Mouse (Mus musculus): ENCODE measurements around the gene Xpc. TPM values are rescaled to one million over a fixed set of nuclear protein-coding genes. Genes with fewer than 3 reads are reported as not detected.
"Not testable (repeated sequence)": the region's sequence is repeated elsewhere in the genome, so short reads cannot be mapped to it uniquely, and the experiment has no call there.

The Xpc gene
- polyA plus RNA-seq, 1 experiment from 2014 or later: 14.9 TPM

- ATAC-seq: no peak
- Histone ChIP-seq H3K36me3 (ENCODE audit: control insufficient read depth, insufficient read depth, low read length) (peaks cover 14% of the 10 kb centered on the region), H3K27me3 (replicated peaks; ENCODE audit: control insufficient read depth, insufficient read depth, low read length) (no peaks in the 10 kb centered on the region), H3K4me3 (ENCODE audit: low read length) (no peak overlapping the region), H3K9ac (ENCODE audit: low read depth, low read length) (no peak overlapping the region), H3K27ac (ENCODE audit: low read length) (no peak overlapping the region), H3K4me2 (ENCODE audit: low read depth, low read length) (no peak overlapping the region), H3K4me1 (ENCODE audit: control insufficient read depth, insufficient read depth, low read length) (no peaks in the 10 kb centered on the region), H3K9me3 (ENCODE audit: control insufficient read depth, low read length) (no peaks in the 10 kb centered on the region)
- 91% methylated on average over 15 of the region's 15 CpGs for WGBS
Measured at GRCm38 (mm10) chr6:91486736-91487453, 28.8 kb downstream of the Xpc start.

DNA sequence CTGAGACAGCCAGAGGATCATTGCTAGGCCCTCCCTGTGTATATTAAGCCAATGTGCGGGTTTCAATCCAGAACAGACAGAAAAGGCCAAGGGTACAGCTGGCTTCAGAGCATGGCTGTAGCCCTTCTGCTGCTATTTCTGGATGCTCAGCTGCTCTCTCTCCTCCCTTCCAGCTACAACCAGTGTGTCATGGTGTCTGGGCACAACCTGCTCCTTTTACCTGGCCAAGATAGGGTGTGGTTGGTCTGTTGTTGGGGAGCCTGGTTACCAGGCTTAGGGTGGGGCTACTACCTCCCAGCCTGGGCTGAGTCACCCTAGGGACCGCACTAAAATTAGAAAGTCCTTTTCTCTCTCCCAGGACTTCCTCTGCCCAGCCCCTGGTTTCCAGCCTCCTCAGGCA lies 32.3 kb downstream of the Xpc start:
- H3K4me1 ChIP-seq (ENCODE audit: control insufficient read depth, insufficient read depth, low read length): no peaks in the 10 kb centered on the region
- H3K9me3 ChIP-seq (ENCODE audit: control insufficient read depth, low read length): no peaks in the 10 kb centered on the region
- no peak for ATAC-seq
- no peaks in the 10 kb centered on the region for H3K27me3 ChIP-seq (replicated peaks; ENCODE audit: control insufficient read depth, insufficient read depth, low read length)
- WGBS: 96% methylated on average over 2 of the region's 2 CpGs
- no peak overlapping the region for H3K4me2 ChIP-seq (ENCODE audit: low read depth, low read length)
- H3K4me3 ChIP-seq (ENCODE audit: low read length): no peak overlapping the region
- peaks cover 34% of the 10 kb centered on the region for H3K36me3 ChIP-seq (ENCODE audit: control insufficient read depth, insufficient read depth, low read length)
- H3K9ac ChIP-seq (ENCODE audit: low read depth, low read length): no peak overlapping the region
- H3K27ac ChIP-seq (ENCODE audit: low read length): no peak overlapping the region

- H3K4me2 ChIP-seq (ENCODE audit: low read depth, low read length): no peak overlapping the region
- no peak overlapping the region for H3K27ac ChIP-seq (ENCODE audit: low read length)
- no peak overlapping the region for H3K4me3 ChIP-seq (ENCODE audit: low read length)
- ATAC-seq: no peak
- H3K4me1 ChIP-seq (ENCODE audit: control insufficient read depth, insufficient read depth, low read length): peaks cover 19% of the 10 kb centered on the region
- WGBS: 88% methylated on average over 2 of the region's 2 CpGs
- H3K9me3 ChIP-seq (ENCODE audit: control insufficient read depth, low read length): no peaks in the 10 kb centered on the region
- peaks cover 23% of the 10 kb centered on the region for H3K36me3 ChIP-seq (ENCODE audit: control insufficient read depth, insufficient read depth, low read length)
- H3K9ac ChIP-seq (ENCODE audit: low read depth, low read length): no peak overlapping the region
- no peaks in the 10 kb centered on the region for H3K27me3 ChIP-seq (replicated peaks; ENCODE audit: control insufficient read depth, insufficient read depth, low read length)
Measured at GRCm38 (mm10) chr6:91476541-91476940, 39.1 kb downstream of the Xpc start.

GRCm38 (mm10) chr6:91474441-91475190 lies 41.1 kb downstream of the Xpc start:
- H3K4me3 ChIP-seq (ENCODE audit: low read length): peak overlapping the region; percentile 77
- peak overlapping the region; percentile 78 for H3K4me2 ChIP-seq (ENCODE audit: low read depth, low read length)
- peak; percentile 17 for ATAC-seq
- H3K27ac ChIP-seq (ENCODE audit: low read length): 0 out of 2 replicates have a peak overlapping the region, but pooled peaks have one; percentile 72
- 47% methylated on average over 9 of the region's 9 CpGs for WGBS
- H3K4me1 ChIP-seq (ENCODE audit: control insufficient read depth, insufficient read depth, low read length): peaks cover 19% of the 10 kb centered on the region
- H3K9me3 ChIP-seq (ENCODE audit: control insufficient read depth, low read length): no peaks in the 10 kb centered on the region
- no peaks in the 10 kb centered on the region for H3K27me3 ChIP-seq (replicated peaks; ENCODE audit: control insufficient read depth, insufficient read depth, low read length)
- peaks cover 14% of the 10 kb centered on the region for H3K36me3 ChIP-seq (ENCODE audit: control insufficient read depth, insufficient read depth, low read length)
- peak overlapping the region; percentile 76 for H3K9ac ChIP-seq (ENCODE audit: low read depth, low read length)

DNA sequence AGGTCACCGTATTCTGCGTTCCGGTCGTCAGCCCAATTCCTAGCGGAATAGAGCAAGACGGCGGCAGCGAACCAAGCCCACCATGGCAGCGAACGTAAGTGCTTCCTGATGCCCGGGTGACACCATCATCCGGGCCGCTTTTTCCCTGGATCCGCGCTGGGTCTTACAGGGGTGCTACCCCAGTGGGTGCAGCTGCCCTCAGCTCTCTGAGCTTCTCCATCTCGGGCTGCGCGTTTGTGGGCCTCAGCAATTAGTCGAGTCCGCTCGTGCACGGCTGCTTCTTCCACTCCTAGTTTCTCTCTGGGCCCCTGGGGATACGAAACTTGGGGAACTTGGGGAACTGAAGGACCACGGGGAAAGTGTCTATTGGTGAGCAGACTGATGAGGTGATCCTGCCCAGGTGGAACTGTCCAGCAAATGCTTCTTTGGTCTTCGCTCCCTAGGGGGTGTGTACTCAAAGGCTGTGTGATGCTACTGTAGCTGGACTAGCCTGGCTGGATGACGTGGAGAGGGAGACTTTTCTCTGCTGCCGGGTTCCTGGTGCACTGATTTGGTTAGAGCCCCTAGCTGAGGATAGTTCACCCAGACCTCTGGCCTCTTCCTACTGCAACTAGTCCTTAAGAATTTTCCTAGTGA lies 41.8 kb downstream of the Xpc start:
- H3K9ac ChIP-seq (ENCODE audit: low read depth, low read length): peak overlapping the region; percentile 76
- H3K9me3 ChIP-seq (ENCODE audit: control insufficient read depth, low read length): no peaks in the 10 kb centered on the region
- H3K4me3 ChIP-seq (ENCODE audit: low read length): peak overlapping the region; percentile 77
- peak; percentile 49 for ATAC-seq
- no peaks in the 10 kb centered on the region for H3K27me3 ChIP-seq (replicated peaks; ENCODE audit: control insufficient read depth, insufficient read depth, low read length)
- WGBS: 0% methylated on average over 27 of the region's 27 CpGs
- peaks cover 19% of the 10 kb centered on the region for H3K4me1 ChIP-seq (ENCODE audit: control insufficient read depth, insufficient read depth, low read length)
- H3K27ac ChIP-seq (ENCODE audit: low read length): peak overlapping the region; percentile 72
- peaks cover 10% of the 10 kb centered on the region for H3K36me3 ChIP-seq (ENCODE audit: control insufficient read depth, insufficient read depth, low read length)
- peak overlapping the region; percentile 78 for H3K4me2 ChIP-seq (ENCODE audit: low read depth, low read length)

- peak; percentile 98 for ATAC-seq
- no peaks in the 10 kb centered on the region for H3K27me3 ChIP-seq (replicated peaks; ENCODE audit: control insufficient read depth, insufficient read depth, low read length)
- peak within 1 kb of the TSS; percentile 77 for H3K4me3 ChIP-seq (ENCODE audit: low read length)
- peak within 1 kb of the TSS; percentile 88 for H3K9ac ChIP-seq (ENCODE audit: low read depth, low read length)
- peak within 1 kb of the TSS; percentile 83 for H3K27ac ChIP-seq (ENCODE audit: low read length)
- whole genome bisulfite sequencing: under 1% methylated on average over 74 of the region's 74 CpGs
- peak within 1 kb of the TSS; percentile 78 for H3K4me2 ChIP-seq (ENCODE audit: low read depth, low read length)
- H3K36me3 ChIP-seq (ENCODE audit: control insufficient read depth, insufficient read depth, low read length): peaks cover 4% of the 10 kb centered on the region; the same call in 1 of the 2 replicates
- peaks cover 19% of the 10 kb centered on the region for H3K4me1 ChIP-seq (ENCODE audit: control insufficient read depth, insufficient read depth, low read length)
- H3K9me3 ChIP-seq (ENCODE audit: control insufficient read depth, low read length): no peaks in the 10 kb centered on the region
Measured at GRCm38 (mm10) chr6:91472868-91473804, 42.6 kb downstream of the Xpc start, which contains the start of the genes Chchd4 and Tmem43. Gene Chchd4 (minus strand): TSS chr6:91473546. Gene Tmem43 (plus strand): TSS chr6:91473703.

- H3K36me3 ChIP-seq (ENCODE audit: control insufficient read depth, insufficient read depth, low read length): 0 out of 2 replicates have a peak, but pooled peaks cover 3% of the 10 kb centered on the region
- no peaks in the 10 kb centered on the region for H3K9me3 ChIP-seq (ENCODE audit: control insufficient read depth, low read length)
- H3K9ac ChIP-seq (ENCODE audit: low read depth, low read length): peak overlapping the region; percentile 88
- 22% methylated on average over 6 of the region's 6 CpGs for WGBS
- peak overlapping the region; percentile 72 for H3K4me2 ChIP-seq (ENCODE audit: low read depth, low read length)
- ATAC-seq: no peak
- H3K27ac ChIP-seq (ENCODE audit: low read length): peak overlapping the region; percentile 83
- H3K27me3 ChIP-seq (replicated peaks; ENCODE audit: control insufficient read depth, insufficient read depth, low read length): no peaks in the 10 kb centered on the region
- peak overlapping the region; percentile 77 for H3K4me3 ChIP-seq (ENCODE audit: low read length)
- peaks cover 19% of the 10 kb centered on the region for H3K4me1 ChIP-seq (ENCODE audit: control insufficient read depth, insufficient read depth, low read length)
Measured at GRCm38 (mm10) chr6:91472319-91472718, 43.4 kb downstream of the Xpc start.

DNA sequence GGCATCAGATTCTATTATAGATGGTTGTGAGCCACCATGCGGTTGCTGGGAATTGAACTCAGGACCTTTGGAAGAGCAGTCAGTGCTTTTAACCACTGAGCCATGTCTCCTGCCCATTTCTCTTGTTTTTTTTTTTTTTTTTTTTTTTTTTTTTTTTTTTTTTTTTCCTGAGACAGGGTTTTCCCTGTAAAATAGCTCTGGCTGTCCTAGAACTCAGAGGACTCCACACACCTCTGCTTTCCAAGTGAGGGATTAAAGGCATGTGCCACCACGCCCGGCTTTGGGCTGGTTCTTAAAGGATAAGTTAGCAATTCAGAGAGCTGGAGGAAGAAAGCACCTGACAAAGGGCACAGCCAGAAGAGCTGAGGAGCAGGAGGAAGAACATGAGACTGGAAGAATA lies 44.3 kb downstream of the Xpc start:
- H3K27me3 ChIP-seq (replicated peaks; ENCODE audit: control insufficient read depth, insufficient read depth, low read length); H3K36me3 ChIP-seq (ENCODE audit: control insufficient read depth, insufficient read depth, low read length); H3K9me3 ChIP-seq (ENCODE audit: control insufficient read depth, low read length); H3K9ac ChIP-seq (ENCODE audit: low read depth, low read length); ATAC-seq; H3K4me3 ChIP-seq (ENCODE audit: low read length); H3K27ac ChIP-seq (ENCODE audit: low read length): not testable (repeated sequence)
- H3K4me1 ChIP-seq (ENCODE audit: control insufficient read depth, insufficient read depth, low read length): peaks cover 19% of the 10 kb centered on the region
- H3K4me2 ChIP-seq (ENCODE audit: low read depth, low read length): peak overlapping the region; percentile 72
- WGBS: 93% methylated on average over 3 of the region's 3 CpGs

All from intestine, embryonic 16.5 days (tissue).